Mouse (Mus musculus) heart, adult 18-20 months (tissue): ENCODE measurements around the gene Cntn2. TPM values are rescaled to one million over a fixed set of nuclear protein-coding genes. Genes with fewer than 3 reads are reported as not detected.

Experiments
- DNase-seq, 2 experiments: peaks; one replicate each; pipeline ENCODE4 v3.0.0; 2021 to 2022; ENCODE audit warnings: mixed read lengths in 1 of 2
- long read RNA-seq, 2 experiments: library from polyadenylated mRNA; stranded (forward); transcript quantifications; one replicate each; pipeline ENCODE4 v2.0.0; 2021
- total RNA-seq, 2 experiments: library from RNA; stranded (reverse); gene quantifications; 2 replicates each; pipeline ENCODE4 v1.2.3; 2021

The Cntn2 gene
- total RNA-seq, result 1 to 10 TPM; 3.1 to 4.0 TPM
- long read RNA-seq, experiment 1, partial matches to known transcripts, result 0 of 1 reads
- long read RNA-seq, experiment 1, other reads (novel, unspliced or antisense), result 1 of 1 reads
- long read RNA-seq, experiment 2, result 0 reads

GRCm38 (mm10) chr1:132542762-132543306, at the start of gene Cntn2:
Gene Cntn2, minus strand, starts transcription at chr1:132543256.
- no peak for DNase-seq

GRCm38 (mm10) chr1:132592145-132592544, 49.1 kb upstream of the Cntn2 start:
- DNase-seq, result no peak

- DNase-seq, result no peak
Measured at GRCm38 (mm10) chr1:132591399-132591930, 48.4 kb upstream of the Cntn2 start.

- no peak for DNase-seq
Measured at GRCm38 (mm10) chr1:132586679-132587201, 43.7 kb upstream of the Cntn2 start.

GRCm38 (mm10) chr1:132585376-132585775, 42.3 kb upstream of the Cntn2 start:
- no peak for DNase-seq

GRCm38 (mm10) chr1:132582998-132583604, 40.0 kb upstream of the Cntn2 start:
- DNase-seq, result no peak

- DNase-seq, result no peak
Measured at GRCm38 (mm10) chr1:132581845-132582839, 39.1 kb upstream of the Cntn2 start.

GRCm38 (mm10) chr1:132580063-132580462, 37.0 kb upstream of the Cntn2 start:
- no peak for DNase-seq

GRCm38 (mm10) chr1:132576845-132577244, 33.8 kb upstream of the Cntn2 start:
- no peak for DNase-seq

- no peak for DNase-seq
Measured at GRCm38 (mm10) chr1:132572851-132573250, 29.8 kb upstream of the Cntn2 start.

GRCm38 (mm10) chr1:132571613-132572012, 28.6 kb upstream of the Cntn2 start:
- no peak for DNase-seq

- no peak for DNase-seq
Measured at GRCm38 (mm10) chr1:132570906-132571305, 27.9 kb upstream of the Cntn2 start.

GRCm38 (mm10) chr1:132570068-132570780, 27.2 kb upstream of the Cntn2 start:
- no peak for DNase-seq

- no peak for DNase-seq
Measured at GRCm38 (mm10) chr1:132569516-132569915, 26.5 kb upstream of the Cntn2 start.

- DNase-seq, result no peak
Measured at GRCm38 (mm10) chr1:132567336-132568125, 24.5 kb upstream of the Cntn2 start.

- DNase-seq, result no peak
Measured at GRCm38 (mm10) chr1:132565766-132566165, 22.7 kb upstream of the Cntn2 start.

GRCm38 (mm10) chr1:132564946-132565345, 21.9 kb upstream of the Cntn2 start:
- no peak for DNase-seq

GRCm38 (mm10) chr1:132562337-132562795, 19.3 kb upstream of the Cntn2 start:
- DNase-seq, result no peak

GRCm38 (mm10) chr1:132560907-132561700, 18.0 kb upstream of the Cntn2 start:
- peak in 1 of 2 experiments; percentile 14 for DNase-seq

- DNase-seq, result no peak
Measured at GRCm38 (mm10) chr1:132559045-132559444, 16.0 kb upstream of the Cntn2 start.
